Mouse (Mus musculus) spleen, postnatal 36 days (tissue): ENCODE results near the gene Draxin.

Experiments used
- DNase-seq, 2 experiments: peaks; one replicate each; pipeline ENCODE4 v3.0.0; 2022; ENCODE audit warnings: low spot score in 2 of 2, mixed read lengths in 1 of 2

Gene Draxin

GRCm38 (mm10) chr4:148115467-148115866, 15.0 kb downstream of the Draxin start:
- peak; percentile 19 to 28 for DNase-seq

GRCm38 (mm10) chr4:148114758-148115391, 15.6 kb downstream of the Draxin start:
- DNase-seq: peak; percentile 62 to 73

GRCm38 (mm10) chr4:148112519-148112918, 18.0 kb downstream of the Draxin start:
- DNase-seq: no peak

GRCm38 (mm10) chr4:148109215-148109614, 21.3 kb downstream of the Draxin start:
- no peak for DNase-seq

- DNase-seq: no peak
These were observed 21.9 kb downstream of the Draxin start for GRCm38 (mm10) chr4:148108565-148109100.

- no peak for DNase-seq
These were observed 22.7 kb downstream of the Draxin start for GRCm38 (mm10) chr4:148107621-148108291.

- DNase-seq: no peak
These were observed 26.4 kb downstream of the Draxin start for GRCm38 (mm10) chr4:148104146-148104545.

- peak in 1 of 2 experiments; percentile 20 for DNase-seq
These were observed 28.5 kb downstream of the Draxin start for GRCm38 (mm10) chr4:148101801-148102527.

- no peak for DNase-seq
These were observed 31.8 kb downstream of the Draxin start for GRCm38 (mm10) chr4:148098666-148099065.

GRCm38 (mm10) chr4:148097936-148098335, 32.6 kb downstream of the Draxin start:
- no peak for DNase-seq

- no peak for DNase-seq
These were observed 35.4 kb downstream of the Draxin start for GRCm38 (mm10) chr4:148095081-148095480.

GRCm38 (mm10) chr4:148094161-148094560, 36.3 kb downstream of the Draxin start:
- DNase-seq: no peak

- no peak for DNase-seq
These were observed 37.8 kb downstream of the Draxin start for GRCm38 (mm10) chr4:148092551-148093271.

GRCm38 (mm10) chr4:148091181-148091580, 39.3 kb downstream of the Draxin start:
- DNase-seq: no peak

GRCm38 (mm10) chr4:148089166-148089565, 41.3 kb downstream of the Draxin start:
- DNase-seq: no peak

- peak; percentile 88 to 89 for DNase-seq
These were observed 42.5 kb downstream of the Draxin start, which contains the start of gene Agtrap for GRCm38 (mm10) chr4:148087907-148088527. Gene Agtrap (minus strand): TSS chr4:148088031.

- DNase-seq: no peak
These were observed 43.2 kb downstream of the Draxin start for GRCm38 (mm10) chr4:148087091-148087906.

GRCm38 (mm10) chr4:148085907-148086305, 44.6 kb downstream of the Draxin start:
- DNase-seq: no peak

- no peak for DNase-seq
These were observed 45.2 kb downstream of the Draxin start for GRCm38 (mm10) chr4:148085131-148085906.
